Mouse (Mus musculus): ENCODE data around the gene Nckap5.

GRCm38 (mm10) chr1:125984570-125984969, 846.0 kb downstream of the Nckap5 start:
- TF ChIP-seq CTCF (IDR thresholded peaks at IDR 0.05; ENCODE audit: low read depth, low read length), result no peak
- no peak for TF ChIP-seq POLR2A (IDR thresholded peaks at IDR 0.05; ENCODE audit: insufficient read depth, low read length)
- no peak for TF ChIP-seq EP300 (IDR thresholded peaks at IDR 0.05; ENCODE audit: insufficient read depth, low read depth, low read length)

All from ES-Bruce4 (cell line).